Mouse (Mus musculus) gastrocnemius, postnatal 36 days (tissue): ENCODE data around the gene Sprtn. TPM values are rescaled to one million over a fixed set of nuclear protein-coding genes. Genes with fewer than 3 reads are reported as not detected.

ENCODE experiments used
- DNase-seq, 2 experiments: peaks; one replicate each; pipeline ENCODE4 v3.0.0; 2022
- intact Hi-C: fragments of 180-260 bp; cut with DNase I; formaldehyde crosslinking; loops from one replicate; pipeline ENCODE4 v1.15.1; 2025
- total RNA-seq, 2 experiments: library from RNA; stranded (reverse); gene quantifications; 2 replicates each; pipeline ENCODE4 v1.2.3; 2021

The Sprtn gene
- total RNA-seq, 2 experiments from 2014 or later = 5.0 to 6.9 TPM

- DNase-seq = peak; percentile 69 to 70
- intact Hi-C loops = loop anchor here (2.0 to 5.0 kb wide), 4 partner anchors 30 to 140 kb away; partner anchors contain the start of genes Egln1 and Tsnax
Observed at GRCm38 (mm10) chr8:124896632-124897385, 877 bp upstream of the Sprtn start.

GRCm38 (mm10) chr8:124898251-124898905 is 692 bp downstream of the Sprtn start:
- intact Hi-C loops = loop anchor here (5.0 kb wide), 2 partner anchors 49 to 139 kb away; partner anchors contain the start of gene Egln1
- DNase-seq = no peak

GRCm38 (mm10) chr8:124903198-124903597 is 5.5 kb downstream of the Sprtn start:
- intact Hi-C loops = no loop called here

GRCm38 (mm10) chr8:124905482-124905881 is 7.8 kb downstream of the Sprtn start:
- no peak for DNase-seq
- intact Hi-C loops = no loop called here

More at GRCm38 (mm10) chr8:124903198-124903597, 5.5 kb downstream of the Sprtn start:
- no peak for DNase-seq

- intact Hi-C loops = loop anchor here (5.0 kb wide), 1 partner anchor 37 kb away; the partner anchor contains the start of gene Egln1
Observed at GRCm38 (mm10) chr8:124909936-124910335, 12.2 kb downstream of the Sprtn start.

GRCm38 (mm10) chr8:124910349-124910748 is 12.7 kb downstream of the Sprtn start:
- DNase-seq = no peak
- intact Hi-C loops = loop anchor here (5.0 kb wide), 1 partner anchor 37 kb away; the partner anchor contains the start of gene Egln1

More at GRCm38 (mm10) chr8:124909936-124910335, 12.2 kb downstream of the Sprtn start:
- no peak for DNase-seq

GRCm38 (mm10) chr8:124911938-124912872 is 14.5 kb downstream of the Sprtn start:
- intact Hi-C loops = loop anchor here (5.0 kb wide), 1 partner anchor 35 kb away; the partner anchor contains the start of gene Egln1
- no peak for DNase-seq

- no peak for DNase-seq
- intact Hi-C loops = loop anchor here (5.0 kb wide), 1 partner anchor 33 kb away; the partner anchor contains the start of gene Egln1
Observed at GRCm38 (mm10) chr8:124914061-124914460, 16.4 kb downstream of the Sprtn start.

GRCm38 (mm10) chr8:124917741-124918484 is 20.2 kb downstream of the Sprtn start:
- intact Hi-C loops = no loop called here

GRCm38 (mm10) chr8:124921369-124922279 is 23.9 kb downstream of the Sprtn start:
- DNase-seq = no peak
- intact Hi-C loops = no loop called here

More at GRCm38 (mm10) chr8:124917741-124918484, 20.2 kb downstream of the Sprtn start:
- no peak for DNase-seq

- intact Hi-C loops = no loop called here
Observed at GRCm38 (mm10) chr8:124922490-124923089, 24.9 kb downstream of the Sprtn start.

GRCm38 (mm10) chr8:124923971-124924652 is 26.4 kb downstream of the Sprtn start:
- DNase-seq = peak; percentile 47 to 61
- intact Hi-C loops = no loop called here

More at GRCm38 (mm10) chr8:124922490-124923089, 24.9 kb downstream of the Sprtn start:
- DNase-seq = no peak

GRCm38 (mm10) chr8:124925544-124926266 is 28.0 kb downstream of the Sprtn start:
- DNase-seq = no peak
- intact Hi-C loops = no loop called here

- no peak for DNase-seq
- intact Hi-C loops = no loop called here
Observed at GRCm38 (mm10) chr8:124926351-124926771, 28.7 kb downstream of the Sprtn start.

- DNase-seq = no peak
- intact Hi-C loops = no loop called here
Observed at GRCm38 (mm10) chr8:124929006-124929405, 31.3 kb downstream of the Sprtn start.

GRCm38 (mm10) chr8:124930086-124930485 is 32.4 kb downstream of the Sprtn start:
- intact Hi-C loops = no loop called here
- no peak for DNase-seq

GRCm38 (mm10) chr8:124930649-124931048 is 33.0 kb downstream of the Sprtn start:
- DNase-seq = no peak
- intact Hi-C loops = no loop called here
